Mouse (Mus musculus): ENCODE measurements around the gene Gm5426. TPM values are rescaled to one million over a fixed set of nuclear protein-coding genes. Genes with fewer than 3 reads are reported as not detected.

Gm5426 gene
- polyA plus RNA-seq, 1 experiment: not detected

GRCm38 (mm10) chr10:96115325-96115724 is 21.1 kb upstream of the Gm5426 start:
- TF ChIP-seq EP300 (IDR thresholded peaks at IDR 0.05; ENCODE audit: insufficient read depth, low read depth, low read length): no peak
- TF ChIP-seq POLR2A (IDR thresholded peaks at IDR 0.05; ENCODE audit: insufficient read depth, low read length): no peak
- TF ChIP-seq CTCF (IDR thresholded peaks at IDR 0.05; ENCODE audit: low read depth, low read length): no peak
- H3K4me1 ChIP-seq (ENCODE audit: control insufficient read depth, insufficient read depth, low read length): no peaks in the 10 kb centered on the region
- no peaks in the 10 kb centered on the region for H3K27me3 ChIP-seq (ENCODE audit: control insufficient read depth, insufficient read depth, low read length, poor library complexity, severe bottlenecking)
- H3K9me3 ChIP-seq (replicated peaks; ENCODE audit: control insufficient read depth, insufficient read depth, low read length, poor library complexity, severe bottlenecking): no peaks in the 10 kb centered on the region
- no peaks in the 10 kb centered on the region for H3K36me3 ChIP-seq (ENCODE audit: control insufficient read depth, insufficient read depth, low read length, poor library complexity, severe bottlenecking)
- no peak overlapping the region for H3K9ac ChIP-seq (ENCODE audit: low read depth, poor library complexity, severe bottlenecking)
- no peak overlapping the region for H3K27ac ChIP-seq (ENCODE audit: insufficient read depth, low read length)
- H3K4me3 ChIP-seq (ENCODE audit: low read depth, low read length): no peak overlapping the region

- Histone ChIP-seq H3K4me1 (ENCODE audit: control insufficient read depth, insufficient read depth, low read length) (no peaks in the 10 kb centered on the region), H3K9ac (ENCODE audit: low read depth, poor library complexity, severe bottlenecking) (no peak overlapping the region), H3K27ac (ENCODE audit: insufficient read depth, low read length) (no peak overlapping the region), H3K27me3 (ENCODE audit: control insufficient read depth, insufficient read depth, low read length, poor library complexity, severe bottlenecking) (no peaks in the 10 kb centered on the region; the same call in 1 of the 2 replicates), H3K36me3 (ENCODE audit: control insufficient read depth, insufficient read depth, low read length, poor library complexity, severe bottlenecking) (no peaks in the 10 kb centered on the region), H3K9me3 (replicated peaks; ENCODE audit: control insufficient read depth, insufficient read depth, low read length, poor library complexity, severe bottlenecking) (no peaks in the 10 kb centered on the region), H3K4me3 (ENCODE audit: low read depth, low read length) (no peak overlapping the region)
- TF ChIP-seq POLR2A (IDR thresholded peaks at IDR 0.05; ENCODE audit: insufficient read depth, low read length) (no peak), EP300 (IDR thresholded peaks at IDR 0.05; ENCODE audit: insufficient read depth, low read depth, low read length) (no peak), CTCF (IDR thresholded peaks at IDR 0.05; ENCODE audit: low read depth, low read length) (no peak)
Observed at GRCm38 (mm10) chr10:96120821-96121220, 15.6 kb upstream of the Gm5426 start.

DNA sequence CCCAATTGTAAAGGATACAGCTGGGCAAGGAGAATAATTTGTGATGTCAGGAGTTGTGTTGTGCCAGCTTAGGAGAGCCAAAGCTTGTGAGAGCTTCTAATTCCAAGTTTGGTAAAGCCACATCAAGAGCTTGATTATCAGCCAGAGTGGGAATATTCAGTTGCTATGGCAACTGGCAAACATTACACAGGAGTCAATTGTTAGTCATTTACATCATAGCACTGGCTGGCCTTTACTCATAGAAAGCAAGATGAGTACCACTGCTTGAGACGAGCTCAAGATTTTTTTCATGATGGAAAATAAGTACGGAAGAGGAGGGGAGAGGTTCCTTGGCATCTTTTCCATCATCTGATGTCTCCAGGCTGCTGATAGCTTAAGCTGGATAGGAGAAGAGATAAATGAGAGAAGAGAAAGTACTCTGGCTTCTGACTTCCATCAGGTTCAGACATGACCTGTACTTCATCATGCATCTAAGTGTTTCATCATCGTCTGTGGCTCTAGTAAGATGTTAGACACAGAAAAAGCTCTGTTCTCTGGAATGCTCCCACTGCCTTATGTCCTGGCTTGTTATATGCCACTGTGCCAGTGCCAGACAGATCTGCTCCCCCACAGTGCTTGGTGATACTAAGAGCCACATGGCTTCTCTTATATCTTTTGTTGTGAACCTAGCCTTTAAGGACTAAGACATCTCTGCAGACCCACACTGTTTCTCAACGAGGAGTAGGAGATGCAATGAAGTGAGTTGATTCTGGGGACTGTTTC is 15.0 kb upstream of the Gm5426 start:
- no peaks in the 10 kb centered on the region for H3K9me3 ChIP-seq (replicated peaks; ENCODE audit: control insufficient read depth, insufficient read depth, low read length, poor library complexity, severe bottlenecking)
- TF ChIP-seq POLR2A (IDR thresholded peaks at IDR 0.05; ENCODE audit: insufficient read depth, low read length) (no peak), CTCF (IDR thresholded peaks at IDR 0.05; ENCODE audit: low read depth, low read length) (no peak), EP300 (IDR thresholded peaks at IDR 0.05; ENCODE audit: insufficient read depth, low read depth, low read length) (no peak)
- no peaks in the 10 kb centered on the region for H3K4me1 ChIP-seq (ENCODE audit: control insufficient read depth, insufficient read depth, low read length)
- no peaks in the 10 kb centered on the region; the same call in 1 of the 2 replicates for H3K27me3 ChIP-seq (ENCODE audit: control insufficient read depth, insufficient read depth, low read length, poor library complexity, severe bottlenecking)
- no peak overlapping the region for H3K27ac ChIP-seq (ENCODE audit: insufficient read depth, low read length)
- H3K4me3 ChIP-seq (ENCODE audit: low read depth, low read length): no peak overlapping the region
- H3K36me3 ChIP-seq (ENCODE audit: control insufficient read depth, insufficient read depth, low read length, poor library complexity, severe bottlenecking): no peaks in the 10 kb centered on the region
- H3K9ac ChIP-seq (ENCODE audit: low read depth, poor library complexity, severe bottlenecking): no peak overlapping the region

DNA sequence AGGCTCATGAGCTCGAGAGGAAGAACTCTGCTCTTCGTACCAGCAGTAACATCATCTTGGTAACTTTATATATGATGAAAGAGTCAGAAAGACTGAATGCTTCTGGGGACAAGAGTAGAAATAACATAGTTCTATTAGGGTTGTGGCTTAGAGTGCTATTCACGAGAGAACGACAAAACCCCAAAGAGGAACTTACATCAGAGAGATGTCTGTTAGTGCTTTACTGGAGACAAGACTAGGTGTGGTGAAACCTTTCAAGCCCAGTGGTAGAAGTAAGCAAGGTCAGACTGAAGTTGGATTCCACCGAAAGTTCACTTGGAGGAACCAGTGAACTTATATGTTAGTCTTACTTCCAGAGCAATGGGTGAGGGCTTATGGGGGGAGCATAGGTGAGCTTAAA is 12.5 kb upstream of the Gm5426 start:
- Histone ChIP-seq H3K9me3 (replicated peaks; ENCODE audit: control insufficient read depth, insufficient read depth, low read length, poor library complexity, severe bottlenecking) (no peaks in the 10 kb centered on the region), H3K9ac (ENCODE audit: low read depth, poor library complexity, severe bottlenecking) (no peak overlapping the region), H3K4me1 (ENCODE audit: control insufficient read depth, insufficient read depth, low read length) (no peaks in the 10 kb centered on the region), H3K36me3 (ENCODE audit: control insufficient read depth, insufficient read depth, low read length, poor library complexity, severe bottlenecking) (no peaks in the 10 kb centered on the region), H3K27ac (ENCODE audit: insufficient read depth, low read length) (no peak overlapping the region), H3K4me3 (ENCODE audit: low read depth, low read length) (no peak overlapping the region), H3K27me3 (ENCODE audit: control insufficient read depth, insufficient read depth, low read length, poor library complexity, severe bottlenecking) (no peaks in the 10 kb centered on the region; the same call in 1 of the 2 replicates)
- TF ChIP-seq CTCF (IDR thresholded peaks at IDR 0.05; ENCODE audit: low read depth, low read length) (no peak), POLR2A (IDR thresholded peaks at IDR 0.05; ENCODE audit: insufficient read depth, low read length) (no peak), EP300 (IDR thresholded peaks at IDR 0.05; ENCODE audit: insufficient read depth, low read depth, low read length) (no peak)

- H3K9ac ChIP-seq (ENCODE audit: low read depth, poor library complexity, severe bottlenecking): no peak overlapping the region
- no peaks in the 10 kb centered on the region for H3K9me3 ChIP-seq (replicated peaks; ENCODE audit: control insufficient read depth, insufficient read depth, low read length, poor library complexity, severe bottlenecking)
- H3K4me1 ChIP-seq (ENCODE audit: control insufficient read depth, insufficient read depth, low read length): no peaks in the 10 kb centered on the region
- no peak overlapping the region for H3K27ac ChIP-seq (ENCODE audit: insufficient read depth, low read length)
- H3K27me3 ChIP-seq (ENCODE audit: control insufficient read depth, insufficient read depth, low read length, poor library complexity, severe bottlenecking): no peaks in the 10 kb centered on the region; the same call in 1 of the 2 replicates
- H3K4me3 ChIP-seq (ENCODE audit: low read depth, low read length): no peak overlapping the region
- TF ChIP-seq CTCF (IDR thresholded peaks at IDR 0.05; ENCODE audit: low read depth, low read length) (no peak), POLR2A (IDR thresholded peaks at IDR 0.05; ENCODE audit: insufficient read depth, low read length) (no peak), EP300 (IDR thresholded peaks at IDR 0.05; ENCODE audit: insufficient read depth, low read depth, low read length) (no peak)
- H3K36me3 ChIP-seq (ENCODE audit: control insufficient read depth, insufficient read depth, low read length, poor library complexity, severe bottlenecking): no peaks in the 10 kb centered on the region
Observed at GRCm38 (mm10) chr10:96124290-96124689, 12.1 kb upstream of the Gm5426 start.

DNA sequence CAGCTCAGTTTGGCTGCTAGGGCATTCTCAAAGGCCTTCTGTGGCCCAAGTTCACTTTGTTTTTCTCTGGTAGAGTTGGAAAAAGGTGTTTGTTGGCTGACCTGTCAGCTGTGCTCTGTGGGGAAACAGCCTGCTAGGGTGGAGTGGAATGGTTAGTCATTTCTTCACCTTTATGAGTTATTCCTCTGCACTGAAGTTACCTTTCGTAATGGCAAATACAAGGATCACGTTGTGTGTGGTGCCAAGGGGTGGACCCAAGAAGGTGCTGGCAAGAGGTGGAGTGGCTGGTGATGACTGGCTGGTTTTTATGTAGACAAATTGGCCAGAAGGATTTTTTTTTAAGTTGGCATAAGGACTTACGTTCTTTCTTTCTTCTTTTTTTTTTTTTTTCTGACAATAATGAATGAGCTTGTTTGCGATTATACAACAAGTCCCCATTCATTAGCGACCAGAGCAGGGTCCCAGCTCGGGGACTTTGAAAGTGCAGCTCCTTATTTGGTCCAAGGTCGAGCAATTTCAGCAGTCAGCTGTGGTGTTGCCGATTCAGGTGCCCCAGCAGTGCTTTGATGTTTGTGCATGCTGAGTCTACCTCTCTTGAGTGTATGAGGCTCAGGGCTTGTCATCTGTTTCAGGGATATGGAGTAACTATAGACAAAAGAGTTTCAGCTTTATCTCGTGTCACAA is 10.5 kb upstream of the Gm5426 start:
- Histone ChIP-seq H3K4me1 (ENCODE audit: control insufficient read depth, insufficient read depth, low read length) (no peaks in the 10 kb centered on the region), H3K9me3 (replicated peaks; ENCODE audit: control insufficient read depth, insufficient read depth, low read length, poor library complexity, severe bottlenecking) (no peaks in the 10 kb centered on the region), H3K4me3 (ENCODE audit: low read depth, low read length) (no peak overlapping the region), H3K36me3 (ENCODE audit: control insufficient read depth, insufficient read depth, low read length, poor library complexity, severe bottlenecking) (no peaks in the 10 kb centered on the region), H3K9ac (ENCODE audit: low read depth, poor library complexity, severe bottlenecking) (no peak overlapping the region), H3K27ac (ENCODE audit: insufficient read depth, low read length) (no peak overlapping the region), H3K27me3 (ENCODE audit: control insufficient read depth, insufficient read depth, low read length, poor library complexity, severe bottlenecking) (no peaks in the 10 kb centered on the region; the same call in 1 of the 2 replicates)
- TF ChIP-seq CTCF (IDR thresholded peaks at IDR 0.05; ENCODE audit: low read depth, low read length): no peak
- TF ChIP-seq EP300 (IDR thresholded peaks at IDR 0.05; ENCODE audit: insufficient read depth, low read depth, low read length): no peak
- no peak for TF ChIP-seq POLR2A (IDR thresholded peaks at IDR 0.05; ENCODE audit: insufficient read depth, low read length)
